ENCODE assay signal across 26 mouse cellular contexts in genomic region chr2:71004354-71004753, GRCm38 (mm10). TPM values are rescaled to one million over a fixed set of nuclear protein-coding genes. Genes with fewer than 3 reads are reported as not detected.
DNase-seq lines count a peak whose midpoint lies in the region; ATAC-seq lines count a peak whose summit lies in the region.
"Had no signal": no experiment of that assay in that cellular context is flagged by ENCODE, and none has a peak within 500 bp of the region (broad histone marks: within the 10 kb centered on the region; RNA-seq: fewer than 3 reads in every experiment).

No protein-coding gene starts in this region.

- 0 out of 2 replicates have a peak, but pooled peaks cover 5% of the 10 kb centered on the region for H3K9me3 ChIP-seq in heart, embryonic 12.5 days (replicated peaks)
- H3K9me3 ChIP-seq in liver, embryonic 11.5 days (ENCODE audit: control insufficient read depth, low read length) = no peaks in the 10 kb centered on the region
- H3K9me3 ChIP-seq: heart, embryonic 15.5 days; hindbrain, embryonic 12.5 days; intestine, embryonic 15.5 days; kidney, embryonic 15.5 days; liver, embryonic 15.5 days; midbrain, embryonic 10.5 days; neural tube, embryonic 12.5 days had no signal

- no peaks in the 10 kb centered on the region for H3K36me3 ChIP-seq in heart, embryonic 12.5 days
- no peaks in the 10 kb centered on the region for H3K36me3 ChIP-seq in liver, embryonic 11.5 days (ENCODE audit: control insufficient read depth, insufficient read depth, low read length)
- H3K36me3 ChIP-seq: heart, embryonic 15.5 days; hindbrain, embryonic 12.5 days; intestine, embryonic 15.5 days; kidney, embryonic 15.5 days; liver, embryonic 15.5 days; midbrain, embryonic 10.5 days; neural tube, embryonic 12.5 days had no signal

- no peak overlapping the region for H3K27ac ChIP-seq in heart, embryonic 12.5 days (ENCODE audit: poor library complexity, severe bottlenecking)
- H3K27ac ChIP-seq in liver, embryonic 11.5 days (ENCODE audit: low read depth, low read length) = no peak overlapping the region
- H3K27ac ChIP-seq: gastrocnemius, adult 2 months; heart, embryonic 15.5 days; hindbrain, embryonic 12.5 days; hindbrain, postnatal 0 days; intestine, embryonic 15.5 days; kidney, embryonic 15.5 days; liver, embryonic 15.5 days; midbrain, embryonic 10.5 days; neural tube, embryonic 12.5 days had no signal

- H3K9ac ChIP-seq in heart, embryonic 12.5 days = no peak overlapping the region
- H3K9ac ChIP-seq in liver, embryonic 11.5 days (ENCODE audit: low read depth, low read length) = no peak overlapping the region
- H3K9ac ChIP-seq: heart, embryonic 15.5 days; hindbrain, embryonic 12.5 days; intestine, embryonic 15.5 days; kidney, embryonic 15.5 days; liver, embryonic 15.5 days; neural tube, embryonic 12.5 days had no signal

- no peaks in the 10 kb centered on the region for H3K27me3 ChIP-seq in heart, embryonic 12.5 days (replicated peaks)
- H3K27me3 ChIP-seq in liver, embryonic 11.5 days (replicated peaks; ENCODE audit: control insufficient read depth, insufficient read depth, low read length) = no peaks in the 10 kb centered on the region
- H3K27me3 ChIP-seq: CH12.LX; heart, embryonic 15.5 days; hindbrain, embryonic 12.5 days; intestine, embryonic 15.5 days; kidney, embryonic 15.5 days; liver, embryonic 15.5 days; neural tube, embryonic 12.5 days; Patski had no signal

- peak; percentile 74 for DNase-seq in heart, adult 11 months
- DNase-seq in kidney, postnatal 36 days = peak; percentile 13 to 41
- no peak for DNase-seq in kidney, adult 8-10 months
- DNase-seq in retina, postnatal 1 day = peak; percentile 16
- DNase-seq in retina, embryonic 14.5 days (ENCODE audit: low spot score) = no peak
- DNase-seq in liver, embryonic 11.5 days (ENCODE audit: low spot score) = no peak
- DNase-seq: cerebellum, adult 8-10 months; cerebellum, postnatal 25 days; gastrocnemius, adult 2 months; layer of hippocampus, adult 9-11 months; liver; right cerebral cortex, postnatal 14 days; thymus, postnatal 4 days had no signal

- no peak overlapping the region for H3K4me3 ChIP-seq in heart, embryonic 12.5 days
- no peak overlapping the region for H3K4me3 ChIP-seq in liver, embryonic 11.5 days (ENCODE audit: low read depth, low read length)
- H3K4me3 ChIP-seq: gastrocnemius, adult 2 months; heart, embryonic 15.5 days; hindbrain, embryonic 12.5 days; intestine, embryonic 15.5 days; kidney, embryonic 15.5 days; liver, embryonic 15.5 days; midbrain, embryonic 10.5 days; myocyte; neural tube, embryonic 12.5 days had no signal

- ATAC-seq in heart, embryonic 12.5 days (ENCODE audit: insufficient number of reproducible peaks, low FRiP score) = no peak
- ATAC-seq in liver, embryonic 11.5 days (replicated peaks; ENCODE audit: low FRiP score) = no peak
- ATAC-seq: forebrain, embryonic 16.5 days; hindbrain, postnatal 0 days; intestine, embryonic 15.5 days; Patski had no signal

- no peak overlapping the region for H3K4me2 ChIP-seq in heart, embryonic 12.5 days
- no peak overlapping the region for H3K4me2 ChIP-seq in liver, embryonic 11.5 days
- H3K4me2 ChIP-seq: heart, embryonic 15.5 days; hindbrain, embryonic 12.5 days; intestine, embryonic 15.5 days; kidney, embryonic 15.5 days; liver, embryonic 15.5 days; neural tube, embryonic 12.5 days had no signal

- H3K4me1 ChIP-seq in heart, embryonic 12.5 days (replicated peaks) = peaks cover 7% of the 10 kb centered on the region; the same call in 1 of the 2 replicates
- no peaks in the 10 kb centered on the region for H3K4me1 ChIP-seq in liver, embryonic 11.5 days (replicated peaks; ENCODE audit: control insufficient read depth, insufficient read depth, low read length)
- H3K4me1 ChIP-seq: hindbrain, embryonic 12.5 days; intestine, embryonic 15.5 days; kidney, embryonic 15.5 days; liver, embryonic 15.5 days; midbrain, embryonic 10.5 days; neural tube, embryonic 12.5 days had no signal

- 56% methylated on average over 4 of the region's 4 CpGs for WGBS in heart, embryonic 12.5 days
- 88% methylated on average over 4 of the region's 4 CpGs for WGBS in liver, embryonic 11.5 days

RNA-seq across cellular contexts. Expression of gene Dcaf17, which starts 50.8 kb away (rescaled TPM):
- 18.9 and 19.5 TPM in 2 replicates for polyA plus RNA-seq in heart, embryonic 12.5 days (2016; fragmentation: Nextera tagmentation; extraction: Ambion mirVana)
- 34.6 and 39.0 TPM in 2 replicates for polyA plus RNA-seq in liver, embryonic 11.5 days (2014; fragmentation: Nextera tagmentation; extraction: Ambion mirVana)

RNA-seq across cellular contexts. Expression of gene Mettl8, which starts 51.0 kb away (rescaled TPM):
- polyA plus RNA-seq in heart, embryonic 12.5 days (2016; fragmentation: Nextera tagmentation; extraction: Ambion mirVana) = 11.6 and 13.3 TPM in 2 replicates
- polyA plus RNA-seq in liver, embryonic 11.5 days (2014; fragmentation: Nextera tagmentation; extraction: Ambion mirVana) = 21.9 and 24.1 TPM in 2 replicates

Comparison
In these comparisons a context has a peak if more than half of its experiments do, and no peak if none do; other contexts are left out.
1. DNase-seq: peak in heart, adult 11 months (single experiment), kidney, postnatal 36 days (2 of 2) and retina, postnatal 1 day (single experiment); none in kidney, adult 8-10 months (0 of 2), retina, embryonic 14.5 days (single experiment) and liver, embryonic 11.5 days (single experiment).